Mouse (Mus musculus): ENCODE measurements at regions not wholly inside any gene's neighbourhood (a gene's known extent, or its start where the extent isn't known, plus 50 kb on each side); places are given as distances from the start of the nearest gene placed in this dataset.
A peak's percentile ranks its signal among the peaks of the same experiment; 100 is the strongest.

- TF ChIP-seq POLR2A (IDR thresholded peaks at IDR 0.05; ENCODE audit: borderline replicate concordance, control insufficient read depth, low read depth, low read length), result no peak
- TF ChIP-seq CTCF (IDR thresholded peaks at IDR 0.05; ENCODE audit: control insufficient read depth, insufficient read depth, low read length), result peak; percentile 52
- WGBS, result 76% methylated on average over 10 of the region's 10 CpGs
- H3K27ac ChIP-seq (ENCODE audit: control insufficient read depth, insufficient read depth, low read depth, low read length, poor library complexity), result no peak overlapping the region
- H3K4me1 ChIP-seq (ENCODE audit: control insufficient read depth, insufficient read depth, low read length), result no peaks in the 10 kb centered on the region
- no peak overlapping the region for H3K4me3 ChIP-seq (replicated peaks; ENCODE audit: control insufficient read depth, low read depth, low read length)
Measured at GRCm38 (mm10) chr17:47230715-47231114, 138.0 kb upstream of the Mrps10 start.

DNA sequence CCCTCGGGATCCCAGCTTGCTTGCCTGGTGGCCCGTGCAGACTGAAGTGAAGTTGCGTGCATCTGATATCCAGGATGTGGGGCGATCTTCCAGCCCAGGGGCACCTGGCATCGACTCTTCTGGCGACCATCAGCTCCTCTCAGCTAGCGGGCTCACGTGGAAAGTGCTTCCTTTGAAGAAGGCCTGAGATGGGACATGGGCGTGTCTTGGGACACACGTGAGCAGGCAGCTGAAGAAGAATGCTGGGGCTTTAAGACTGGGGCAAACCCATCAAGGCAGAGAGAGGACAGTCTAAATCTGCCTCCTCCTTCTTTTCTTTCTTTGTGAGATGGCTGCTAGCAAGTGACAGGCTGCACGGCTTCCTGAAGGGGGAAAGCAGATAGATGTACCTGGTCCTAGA lies 142.3 kb upstream of the Mrps10 start:
- 71% methylated on average over 11 of the region's 11 CpGs for WGBS
- Histone ChIP-seq H3K4me3 (replicated peaks; ENCODE audit: control insufficient read depth, low read depth, low read length) (no peak overlapping the region), H3K4me1 (ENCODE audit: control insufficient read depth, insufficient read depth, low read length) (no peaks in the 10 kb centered on the region; the same call in 1 of the 2 replicates), H3K27ac (ENCODE audit: control insufficient read depth, insufficient read depth, low read depth, low read length, poor library complexity) (no peak overlapping the region)
- no peak for TF ChIP-seq POLR2A (IDR thresholded peaks at IDR 0.05; ENCODE audit: borderline replicate concordance, control insufficient read depth, low read depth, low read length)
- no peak for TF ChIP-seq CTCF (IDR thresholded peaks at IDR 0.05; ENCODE audit: control insufficient read depth, insufficient read depth, low read length)

DNA sequence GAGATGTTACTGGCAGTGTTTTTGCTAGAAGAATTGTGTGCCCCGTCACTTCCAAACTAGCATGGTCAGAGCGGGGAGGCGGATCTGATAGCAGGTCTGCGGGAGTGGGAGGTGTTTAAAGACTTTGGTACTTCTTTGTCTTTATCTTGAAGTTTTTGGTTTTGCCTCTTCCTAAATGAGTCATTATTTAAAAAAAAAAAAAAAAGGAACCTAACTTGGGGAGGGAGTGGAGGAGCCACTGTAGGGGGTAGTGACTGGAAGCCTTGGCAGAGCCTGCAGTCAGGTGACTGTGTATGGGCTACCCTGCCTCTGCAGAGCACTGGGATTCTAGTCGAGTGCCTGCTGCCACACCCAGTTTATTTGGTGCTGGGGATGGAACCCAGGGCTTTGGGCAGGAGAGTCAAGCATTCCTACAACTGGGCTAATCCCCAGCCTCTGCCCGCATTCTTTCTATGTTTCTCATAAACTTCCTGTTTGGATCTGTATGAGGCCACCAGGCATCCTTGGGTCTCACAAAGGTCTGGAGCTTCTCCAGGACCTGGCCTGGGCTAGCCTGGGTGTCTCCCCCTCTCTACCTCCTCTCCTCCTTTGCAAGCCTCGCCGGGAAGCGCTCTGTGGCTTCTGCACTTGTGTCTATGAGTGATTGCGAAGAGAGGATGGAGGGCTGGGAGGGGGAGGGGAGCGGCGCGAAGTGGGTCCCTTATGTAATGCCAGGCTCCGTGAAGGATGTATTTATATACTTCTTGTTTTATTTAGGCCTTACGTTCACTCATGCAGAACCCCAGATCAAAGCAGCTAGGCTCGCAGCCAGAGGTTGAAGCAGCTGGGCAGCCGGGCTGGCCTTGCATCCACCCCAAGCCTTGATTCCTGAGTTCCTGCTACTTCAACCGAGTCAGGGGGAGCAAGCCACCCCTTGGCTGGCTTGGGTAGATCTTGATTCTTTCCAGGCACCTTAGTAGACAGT lies 143.1 kb upstream of the Mrps10 start:
- no peak overlapping the region for H3K4me3 ChIP-seq (replicated peaks; ENCODE audit: control insufficient read depth, low read depth, low read length)
- TF ChIP-seq CTCF (IDR thresholded peaks at IDR 0.05; ENCODE audit: control insufficient read depth, insufficient read depth, low read length) (no peak), POLR2A (IDR thresholded peaks at IDR 0.05; ENCODE audit: borderline replicate concordance, control insufficient read depth, low read depth, low read length) (no peak)
- peak overlapping the region; percentile 68 for H3K27ac ChIP-seq (ENCODE audit: control insufficient read depth, insufficient read depth, low read depth, low read length, poor library complexity)
- WGBS, result 7% methylated on average over 18 of the region's 18 CpGs
- H3K4me1 ChIP-seq (ENCODE audit: control insufficient read depth, insufficient read depth, low read length), result no peaks in the 10 kb centered on the region; the same call in 1 of the 2 replicates

DNA sequence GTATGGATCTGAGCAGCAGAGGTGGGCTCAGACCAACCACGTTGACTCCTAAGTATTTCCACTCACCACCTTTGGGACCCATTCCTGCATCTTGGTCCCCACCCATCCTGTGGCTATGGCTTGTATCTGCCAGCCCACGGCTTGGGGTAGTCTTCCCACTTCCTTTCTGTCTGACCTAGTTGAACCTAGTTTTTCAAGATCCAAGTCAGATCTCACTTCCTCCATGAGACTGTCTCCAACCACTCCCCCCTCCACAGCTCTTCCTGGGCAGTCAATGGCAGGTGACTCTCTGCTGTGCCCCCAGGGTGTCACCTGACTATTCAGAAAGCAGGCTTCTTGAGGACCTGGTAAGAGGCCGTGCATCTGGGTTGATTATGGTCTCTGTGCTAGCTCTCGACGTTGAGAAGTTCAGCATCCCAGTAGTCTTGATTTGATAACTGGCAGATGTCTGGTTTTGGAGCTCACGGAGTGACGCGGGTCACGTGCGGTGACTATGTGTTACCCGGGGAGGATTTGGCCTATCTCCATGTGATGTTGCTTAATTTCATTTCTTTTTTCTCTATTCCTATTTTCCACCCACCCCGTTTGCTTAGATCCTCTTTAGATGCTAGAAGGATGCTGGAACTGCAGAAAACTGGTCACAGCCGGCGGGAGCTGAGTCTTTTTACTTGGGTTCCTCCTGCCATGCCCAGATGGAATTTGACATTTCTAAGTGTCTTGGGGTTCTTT lies 147.5 kb upstream of the Mrps10 start:
- TF ChIP-seq POLR2A (IDR thresholded peaks at IDR 0.05; ENCODE audit: borderline replicate concordance, control insufficient read depth, low read depth, low read length) (no peak), CTCF (IDR thresholded peaks at IDR 0.05; ENCODE audit: control insufficient read depth, insufficient read depth, low read length) (no peak)
- WGBS, result 47% methylated on average over 14 of the region's 14 CpGs
- Histone ChIP-seq H3K4me3 (replicated peaks; ENCODE audit: control insufficient read depth, low read depth, low read length) (no peak overlapping the region), H3K4me1 (ENCODE audit: control insufficient read depth, insufficient read depth, low read length) (peaks cover 3% of the 10 kb centered on the region), H3K27ac (ENCODE audit: control insufficient read depth, insufficient read depth, low read depth, low read length, poor library complexity) (peak overlapping the region; percentile 26)

- H3K27ac ChIP-seq (ENCODE audit: control insufficient read depth, insufficient read depth, low read depth, low read length, poor library complexity), result no peak overlapping the region
- H3K4me1 ChIP-seq (ENCODE audit: control insufficient read depth, insufficient read depth, low read length), result peaks cover 3% of the 10 kb centered on the region
- H3K4me3 ChIP-seq (replicated peaks; ENCODE audit: control insufficient read depth, low read depth, low read length), result no peak overlapping the region
- TF ChIP-seq POLR2A (IDR thresholded peaks at IDR 0.05; ENCODE audit: borderline replicate concordance, control insufficient read depth, low read depth, low read length) (no peak), CTCF (IDR thresholded peaks at IDR 0.05; ENCODE audit: control insufficient read depth, insufficient read depth, low read length) (no peak)
- 64% methylated on average over 2 of the region's 2 CpGs for WGBS
Measured at GRCm38 (mm10) chr17:47219846-47220245, 148.8 kb upstream of the Mrps10 start.

DNA sequence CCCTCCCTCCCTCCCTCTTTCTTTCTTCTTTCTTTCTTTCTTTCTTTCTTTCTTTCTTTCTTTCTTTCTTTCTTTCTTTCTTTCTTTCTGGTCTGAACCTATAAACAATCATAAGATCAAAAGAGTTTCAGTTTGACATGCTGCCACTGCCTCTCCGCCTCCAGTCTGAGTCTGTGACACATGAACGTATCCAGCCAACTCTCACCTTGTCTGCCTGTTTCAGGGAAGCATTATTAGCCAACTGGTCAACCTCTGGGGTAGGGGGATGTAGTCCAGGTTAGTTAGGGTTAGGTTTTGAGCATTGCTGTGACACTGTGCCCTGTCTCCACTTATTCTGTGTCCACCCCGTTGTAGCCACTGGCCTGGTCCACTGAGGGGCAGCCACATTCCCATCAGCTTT lies 152.2 kb upstream of the Mrps10 start:
- peaks cover 4% of the 10 kb centered on the region for H3K4me1 ChIP-seq (ENCODE audit: control insufficient read depth, insufficient read depth, low read length)
- H3K4me3 ChIP-seq (replicated peaks; ENCODE audit: control insufficient read depth, low read depth, low read length), result no peak overlapping the region
- WGBS, result 81% methylated on average over 3 of the region's 3 CpGs
- no peak overlapping the region for H3K27ac ChIP-seq (ENCODE audit: control insufficient read depth, insufficient read depth, low read depth, low read length, poor library complexity)
- TF ChIP-seq POLR2A (IDR thresholded peaks at IDR 0.05; ENCODE audit: borderline replicate concordance, control insufficient read depth, low read depth, low read length) (no peak), CTCF (IDR thresholded peaks at IDR 0.05; ENCODE audit: control insufficient read depth, insufficient read depth, low read length) (no peak)

DNA sequence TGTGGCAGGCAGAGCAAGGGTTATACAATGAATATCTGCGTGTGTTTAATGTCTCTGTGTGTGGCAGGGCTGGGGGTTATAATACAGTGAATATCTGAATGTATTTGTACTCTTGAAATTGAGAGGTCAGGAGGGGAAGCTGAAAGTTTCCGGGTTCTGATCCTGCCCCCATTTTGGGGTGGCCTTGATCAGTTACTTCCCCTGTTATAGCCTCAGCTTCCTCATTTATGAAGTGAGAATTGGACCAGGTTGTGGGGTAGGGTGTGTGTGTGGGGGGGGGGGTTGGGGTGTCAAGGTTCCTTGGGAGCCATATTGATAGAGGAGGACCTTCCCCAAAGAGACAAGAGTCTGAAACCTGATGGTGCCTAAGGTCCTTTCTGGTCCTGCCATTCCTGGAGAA lies 152.8 kb upstream of the Mrps10 start:
- WGBS, result 7% methylated on average over 2 of the region's 2 CpGs
- H3K4me3 ChIP-seq (replicated peaks; ENCODE audit: control insufficient read depth, low read depth, low read length), result no peak overlapping the region
- no peak overlapping the region for H3K27ac ChIP-seq (ENCODE audit: control insufficient read depth, insufficient read depth, low read depth, low read length, poor library complexity)
- TF ChIP-seq POLR2A (IDR thresholded peaks at IDR 0.05; ENCODE audit: borderline replicate concordance, control insufficient read depth, low read depth, low read length), result no peak
- TF ChIP-seq CTCF (IDR thresholded peaks at IDR 0.05; ENCODE audit: control insufficient read depth, insufficient read depth, low read length), result no peak
- H3K4me1 ChIP-seq (ENCODE audit: control insufficient read depth, insufficient read depth, low read length), result peaks cover 4% of the 10 kb centered on the region

DNA sequence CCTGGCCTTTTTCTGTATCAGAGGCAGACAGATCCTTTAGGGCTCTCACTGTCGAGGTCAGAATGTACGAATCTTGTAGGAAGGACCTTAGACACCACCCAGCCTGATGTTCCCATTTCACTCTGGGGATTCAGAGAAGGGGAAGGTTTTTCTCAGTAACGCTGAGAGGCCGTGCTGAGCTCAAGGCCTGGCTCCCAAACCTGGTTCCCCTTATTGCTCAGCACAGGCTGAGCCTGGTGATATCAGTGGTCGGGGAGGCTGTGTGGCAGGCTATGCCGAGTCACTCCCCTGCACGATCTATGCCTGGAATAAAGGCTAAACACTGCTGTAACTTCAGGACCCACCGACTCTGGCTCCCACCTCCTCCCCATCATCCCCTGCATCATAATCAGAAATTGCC lies 154.6 kb upstream of the Mrps10 start:
- H3K27ac ChIP-seq (ENCODE audit: control insufficient read depth, insufficient read depth, low read depth, low read length, poor library complexity), result peak overlapping the region; percentile 53
- H3K4me1 ChIP-seq (ENCODE audit: control insufficient read depth, insufficient read depth, low read length), result peaks cover 4% of the 10 kb centered on the region
- 6% methylated on average over 8 of the region's 8 CpGs for WGBS

More for the DNA sequence above, 154.6 kb upstream of the Mrps10 start:
- H3K4me3 ChIP-seq (replicated peaks; ENCODE audit: control insufficient read depth, low read depth, low read length), result no peak overlapping the region
- TF ChIP-seq CTCF (IDR thresholded peaks at IDR 0.05; ENCODE audit: control insufficient read depth, insufficient read depth, low read length) (no peak), POLR2A (IDR thresholded peaks at IDR 0.05; ENCODE audit: borderline replicate concordance, control insufficient read depth, low read depth, low read length) (no peak)
